ENCODE assay signal across 15 mouse cellular contexts in genomic region chr16:4325801-4326200, GRCm38 (mm10).
"Had no signal": no experiment of that assay in that cellular context is flagged by ENCODE, and none has a peak within 500 bp of the region (broad histone marks: within the 10 kb centered on the region; RNA-seq: fewer than 3 reads in every experiment).

No protein-coding gene starts in this region.

- DNase-seq: kidney, adult 11 months; kidney, adult 8-10 months; kidney, postnatal 10 days; kidney, postnatal 4 days; liver, embryonic 13.5 days; lung, adult 2 months; lung, postnatal 14 days; lung, postnatal 4 days; retina, postnatal 1 day; right cerebral cortex, postnatal 4 days; thymus, adult 2 months; thymus, postnatal 14 days; thymus, postnatal 4 days had no signal

- ATAC-seq: intestine, embryonic 15.5 days; midbrain, embryonic 15.5 days had no signal
